Mouse (Mus musculus): ENCODE results near the gene Mycbp2.

Mycbp2 gene

GRCm38 (mm10) chr14:103363199-103363598 lies 16.6 kb upstream of the Mycbp2 start:
- Histone ChIP-seq H3K36me3 (ENCODE audit: insufficient read depth, low read length) (no peaks in the 10 kb centered on the region), H3K4me1 (replicated peaks; ENCODE audit: low read depth, low read length) (no peaks in the 10 kb centered on the region), H3K27me3 (ENCODE audit: insufficient read depth, low read length) (no peaks in the 10 kb centered on the region), H3K4me3 (replicated peaks; ENCODE audit: low read length) (no peak overlapping the region), H3K9me3 (ENCODE audit: low read length) (no peaks in the 10 kb centered on the region)
- TF ChIP-seq NANOG (IDR thresholded peaks at IDR 0.05; ENCODE audit: borderline replicate concordance, low read length), result no peak
- no peak for TF ChIP-seq POU5F1 (IDR thresholded peaks at IDR 0.05; ENCODE audit: borderline replicate concordance, low read length)
- TF ChIP-seq CTCF (conservative IDR thresholded peaks at IDR 0.05; ENCODE audit: low read length), result no peak

GRCm38 (mm10) chr14:103356066-103356465 lies 9.5 kb upstream of the Mycbp2 start:
- no peaks in the 10 kb centered on the region for H3K36me3 ChIP-seq (ENCODE audit: insufficient read depth, low read length)
- peaks cover 4% of the 10 kb centered on the region; the same call in 1 of the 2 replicates for H3K27me3 ChIP-seq (ENCODE audit: insufficient read depth, low read length)
- H3K4me1 ChIP-seq (replicated peaks; ENCODE audit: low read depth, low read length), result peaks cover 3% of the 10 kb centered on the region; the same call in 1 of the 2 replicates
- no peaks in the 10 kb centered on the region for H3K9me3 ChIP-seq (ENCODE audit: low read length)
- no peak overlapping the region for H3K4me3 ChIP-seq (replicated peaks; ENCODE audit: low read length)
- no peak for TF ChIP-seq POU5F1 (IDR thresholded peaks at IDR 0.05; ENCODE audit: borderline replicate concordance, low read length)
- no peak for TF ChIP-seq CTCF (conservative IDR thresholded peaks at IDR 0.05; ENCODE audit: low read length)
- TF ChIP-seq NANOG (IDR thresholded peaks at IDR 0.05; ENCODE audit: borderline replicate concordance, low read length), result no peak

GRCm38 (mm10) chr14:103354396-103355352 lies 8.1 kb upstream of the Mycbp2 start:
- Histone ChIP-seq H3K4me1 (replicated peaks; ENCODE audit: low read depth, low read length) (peaks cover 9% of the 10 kb centered on the region), H3K4me3 (replicated peaks; ENCODE audit: low read length) (no peak overlapping the region), H3K9me3 (ENCODE audit: low read length) (no peaks in the 10 kb centered on the region), H3K27me3 (ENCODE audit: insufficient read depth, low read length) (peaks cover 13% of the 10 kb centered on the region), H3K36me3 (ENCODE audit: insufficient read depth, low read length) (no peaks in the 10 kb centered on the region)
- no peak for TF ChIP-seq POU5F1 (IDR thresholded peaks at IDR 0.05; ENCODE audit: borderline replicate concordance, low read length)
- TF ChIP-seq CTCF (conservative IDR thresholded peaks at IDR 0.05; ENCODE audit: low read length), result no peak
- no peak for TF ChIP-seq NANOG (IDR thresholded peaks at IDR 0.05; ENCODE audit: borderline replicate concordance, low read length)

GRCm38 (mm10) chr14:103345858-103346728 lies 521 bp downstream of the Mycbp2 start:
- no peak for TF ChIP-seq POU5F1 (IDR thresholded peaks at IDR 0.05; ENCODE audit: borderline replicate concordance, low read length)
- no peak for TF ChIP-seq NANOG (IDR thresholded peaks at IDR 0.05; ENCODE audit: borderline replicate concordance, low read length)
- no peak for TF ChIP-seq CTCF (conservative IDR thresholded peaks at IDR 0.05; ENCODE audit: low read length)
- Histone ChIP-seq H3K4me1 (replicated peaks; ENCODE audit: low read depth, low read length) (peaks cover 27% of the 10 kb centered on the region), H3K27me3 (ENCODE audit: insufficient read depth, low read length) (peaks cover 26% of the 10 kb centered on the region), H3K36me3 (ENCODE audit: insufficient read depth, low read length) (no peaks in the 10 kb centered on the region), H3K4me3 (replicated peaks; ENCODE audit: low read length) (peak overlapping the region; percentile 82), H3K9me3 (ENCODE audit: low read length) (no peaks in the 10 kb centered on the region)

GRCm38 (mm10) chr14:103345486-103345857 lies 1.1 kb downstream of the Mycbp2 start:
- no peaks in the 10 kb centered on the region for H3K36me3 ChIP-seq (ENCODE audit: insufficient read depth, low read length)
- peaks cover 23% of the 10 kb centered on the region for H3K27me3 ChIP-seq (ENCODE audit: insufficient read depth, low read length)
- TF ChIP-seq NANOG (IDR thresholded peaks at IDR 0.05; ENCODE audit: borderline replicate concordance, low read length), result peak; percentile 53; the same call in 1 of the 2 replicates
- no peak for TF ChIP-seq POU5F1 (IDR thresholded peaks at IDR 0.05; ENCODE audit: borderline replicate concordance, low read length)
- no peak for TF ChIP-seq CTCF (conservative IDR thresholded peaks at IDR 0.05; ENCODE audit: low read length)
- H3K9me3 ChIP-seq (ENCODE audit: low read length), result no peaks in the 10 kb centered on the region; the same call in 1 of the 2 replicates
- H3K4me1 ChIP-seq (replicated peaks; ENCODE audit: low read depth, low read length), result peaks cover 27% of the 10 kb centered on the region
- peak overlapping the region; percentile 82 for H3K4me3 ChIP-seq (replicated peaks; ENCODE audit: low read length)

GRCm38 (mm10) chr14:103345011-103345410 lies 1.6 kb downstream of the Mycbp2 start:
- Histone ChIP-seq H3K36me3 (ENCODE audit: insufficient read depth, low read length) (no peaks in the 10 kb centered on the region), H3K4me3 (replicated peaks; ENCODE audit: low read length) (peak overlapping the region; percentile 82; the same call in 1 of the 2 replicates), H3K4me1 (replicated peaks; ENCODE audit: low read depth, low read length) (peaks cover 24% of the 10 kb centered on the region), H3K9me3 (ENCODE audit: low read length) (peaks cover 2% of the 10 kb centered on the region; the same call in 1 of the 2 replicates), H3K27me3 (ENCODE audit: insufficient read depth, low read length) (peaks cover 19% of the 10 kb centered on the region)
- TF ChIP-seq NANOG (IDR thresholded peaks at IDR 0.05; ENCODE audit: borderline replicate concordance, low read length) (no peak), CTCF (conservative IDR thresholded peaks at IDR 0.05; ENCODE audit: low read length) (no peak), POU5F1 (IDR thresholded peaks at IDR 0.05; ENCODE audit: borderline replicate concordance, low read length) (no peak)

GRCm38 (mm10) chr14:103343791-103344190 lies 2.8 kb downstream of the Mycbp2 start:
- H3K4me3 ChIP-seq (replicated peaks; ENCODE audit: low read length), result no peak overlapping the region
- TF ChIP-seq POU5F1 (IDR thresholded peaks at IDR 0.05; ENCODE audit: borderline replicate concordance, low read length), result no peak
- TF ChIP-seq CTCF (conservative IDR thresholded peaks at IDR 0.05; ENCODE audit: low read length), result no peak
- TF ChIP-seq NANOG (IDR thresholded peaks at IDR 0.05; ENCODE audit: borderline replicate concordance, low read length), result no peak
- H3K27me3 ChIP-seq (ENCODE audit: insufficient read depth, low read length), result peaks cover 10% of the 10 kb centered on the region
- peaks cover 7% of the 10 kb centered on the region; the same call in 1 of the 2 replicates for H3K9me3 ChIP-seq (ENCODE audit: low read length)
- H3K4me1 ChIP-seq (replicated peaks; ENCODE audit: low read depth, low read length), result peaks cover 16% of the 10 kb centered on the region
- H3K36me3 ChIP-seq (ENCODE audit: insufficient read depth, low read length), result no peaks in the 10 kb centered on the region

All from E14TG2a.4 (cell line).